Mouse (Mus musculus) heart, postnatal 10 days (tissue): ENCODE results near the gene Nmur1. TPM values are rescaled to one million over a fixed set of nuclear protein-coding genes. Genes with fewer than 3 reads are reported as not detected.

ENCODE experiments used
- DNase-seq, 2 experiments: peaks; one replicate each; pipeline ENCODE4 v3.0.0; 2021
- intact Hi-C: fragments of 180-260 bp; cut with DNase I; formaldehyde crosslinking; loops from one replicate; pipeline ENCODE4 v1.15.1; 2025
- total RNA-seq, 2 experiments: library from RNA; stranded (reverse); gene quantifications; 2 replicates each; pipeline ENCODE4 v1.2.3; 2021

Nmur1 gene
- total RNA-seq, 2 experiments from 2014 or later = not detected

DNA sequence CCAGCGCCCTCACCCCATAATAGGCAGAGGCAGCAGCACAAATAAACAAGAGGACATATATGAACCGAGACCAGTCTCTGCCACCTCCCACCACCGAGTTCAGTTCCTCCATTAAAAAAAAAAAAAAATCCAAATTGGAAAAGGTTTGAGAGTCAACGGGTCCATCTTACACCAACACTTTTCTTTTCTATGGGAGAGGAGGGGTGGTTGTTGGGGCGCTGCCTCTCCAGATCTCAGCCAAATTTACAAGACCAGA is 15.6 kb upstream of the Nmur1 start:
- intact Hi-C loops = no loop called here
- DNase-seq = peak in 1 of 2 experiments; percentile 70

DNA sequence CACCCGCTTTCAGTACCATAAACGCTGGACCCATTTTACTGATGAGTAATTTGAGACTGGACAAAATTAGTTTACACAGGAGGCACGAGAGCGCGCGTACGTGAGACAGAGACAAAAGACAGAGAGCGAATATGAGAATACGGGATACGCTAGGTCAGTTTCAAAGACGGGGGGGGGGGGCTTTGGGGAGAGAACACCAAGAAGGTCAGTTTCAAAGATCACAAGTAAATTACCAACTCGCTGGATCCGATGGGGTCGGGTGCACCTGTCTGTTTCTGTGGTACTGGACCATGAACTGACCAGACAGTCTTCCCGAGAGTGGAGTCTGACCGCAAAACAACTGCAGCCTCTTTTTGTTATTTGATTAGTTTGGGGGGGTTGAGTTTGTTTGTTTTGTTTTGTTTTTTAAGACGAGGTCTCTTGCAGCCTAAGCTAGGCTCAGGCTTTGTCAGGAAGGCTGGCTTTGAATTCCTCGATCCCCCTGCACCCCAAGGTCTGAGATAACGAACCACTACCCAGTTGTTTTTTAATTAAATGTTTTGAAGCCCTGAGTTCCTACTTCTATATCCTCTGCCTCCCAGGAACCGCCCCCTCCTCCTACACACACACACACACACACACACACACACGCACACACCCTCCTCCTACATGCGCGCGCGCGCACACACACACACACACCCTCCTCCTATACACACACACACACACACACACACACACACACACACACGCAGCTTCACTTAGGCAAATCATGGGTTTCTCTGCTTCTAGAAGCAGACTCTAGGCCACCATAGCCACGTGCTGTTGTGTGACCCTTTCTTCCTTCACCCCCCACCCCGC is 15.1 kb upstream of the Nmur1 start:
- intact Hi-C loops = loop anchor here (1.0 kb wide), 3 partner anchors 31 to 88 kb away; no protein-coding TSS in a partner anchor
- peak; percentile 63 to 75 for DNase-seq

DNA sequence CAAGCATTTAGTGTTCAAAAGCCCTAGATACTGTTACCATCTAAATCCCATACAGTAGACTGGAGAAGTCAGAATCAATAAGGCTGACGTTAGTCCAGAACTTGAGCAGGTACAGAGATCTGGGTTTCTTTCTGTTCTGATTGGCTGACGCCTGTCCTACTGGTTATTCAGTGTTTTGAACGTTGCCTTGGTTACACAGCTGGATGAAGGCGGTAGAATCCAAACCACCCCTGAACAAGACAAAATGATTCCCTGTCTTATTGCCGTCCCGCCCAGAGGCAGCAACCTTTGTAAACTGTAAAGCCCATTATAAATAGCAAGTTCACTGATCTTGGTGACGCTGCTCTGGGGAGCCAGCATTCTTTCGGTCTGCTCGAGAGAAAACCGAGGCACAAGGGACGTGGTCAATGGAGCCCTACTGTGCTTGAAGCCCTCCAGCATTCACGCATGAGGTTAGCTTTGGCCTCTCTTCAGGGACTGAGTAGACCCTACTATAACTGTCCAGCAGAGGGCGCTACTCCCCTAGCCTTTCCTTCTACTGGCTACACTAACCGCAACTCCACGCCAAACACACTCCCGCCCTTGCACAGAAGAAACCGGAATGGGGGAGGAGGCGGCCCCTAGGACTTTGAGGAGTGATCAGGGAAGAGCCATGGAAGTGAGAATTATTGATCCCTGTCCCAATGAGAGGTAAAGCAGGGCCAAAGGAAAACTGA is 14.3 kb upstream of the Nmur1 start:
- intact Hi-C loops = loop anchor here (1.0 kb wide), 3 partner anchors 32 to 89 kb away; no protein-coding TSS in a partner anchor
- peak; percentile 96 to 98 for DNase-seq

DNA sequence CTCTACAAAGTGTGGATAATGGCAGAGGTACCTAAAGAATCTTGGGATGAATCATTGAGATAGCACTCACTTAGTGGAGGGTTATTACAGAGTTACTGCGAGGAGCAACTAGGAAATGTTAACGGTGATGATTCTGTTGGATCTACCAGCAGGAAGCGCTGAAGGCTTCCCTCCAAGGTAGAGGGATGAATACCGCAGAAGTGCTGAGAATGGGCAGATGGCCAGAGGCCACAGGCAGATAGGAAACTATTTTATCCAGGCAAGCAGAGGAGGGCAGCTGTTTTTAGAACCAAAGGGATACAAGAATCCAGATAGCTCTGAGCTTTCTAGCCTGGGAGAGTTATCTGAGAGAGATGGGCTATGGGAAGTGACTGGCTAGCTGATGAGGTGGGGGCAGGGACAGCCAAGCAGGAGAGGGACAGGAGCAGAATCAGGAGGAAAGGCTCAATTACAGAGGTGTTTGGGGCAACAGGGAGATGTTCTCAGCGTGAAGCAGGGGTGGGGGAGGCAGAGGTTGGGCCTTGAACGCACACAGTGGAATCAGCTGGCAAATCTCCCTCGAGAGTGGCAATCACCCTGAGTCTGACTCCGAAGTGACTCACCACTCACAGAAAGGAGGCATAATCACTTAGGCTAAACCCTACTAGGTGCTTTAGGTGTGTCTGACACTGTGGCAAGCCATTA is 13.6 kb upstream of the Nmur1 start:
- intact Hi-C loops = loop anchor here (1.0 kb wide), 3 partner anchors 33 to 90 kb away; no protein-coding TSS in a partner anchor
- DNase-seq = peak; percentile 32 to 46

DNA sequence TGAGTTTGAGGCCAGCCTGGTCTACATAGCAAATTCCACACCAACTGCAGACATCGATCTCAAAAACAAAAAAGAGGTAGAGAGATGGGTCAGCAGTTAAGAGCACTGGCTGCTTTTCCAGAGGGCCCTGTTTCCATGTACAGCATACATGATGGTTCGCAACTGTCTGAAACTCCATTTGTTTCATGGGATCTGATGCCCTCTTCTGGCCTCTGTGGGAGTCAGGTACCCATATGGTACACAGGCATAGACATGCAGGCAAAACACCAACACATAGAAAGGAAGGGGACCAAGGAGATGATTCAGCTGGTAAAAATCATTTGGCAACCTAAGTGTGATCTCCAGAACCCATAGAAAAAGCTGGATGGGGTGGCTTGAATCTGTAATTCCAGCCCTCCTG is 12.5 kb upstream of the Nmur1 start:
- intact Hi-C loops = no loop called here
- peak in 1 of 2 experiments; percentile 43 for DNase-seq

DNA sequence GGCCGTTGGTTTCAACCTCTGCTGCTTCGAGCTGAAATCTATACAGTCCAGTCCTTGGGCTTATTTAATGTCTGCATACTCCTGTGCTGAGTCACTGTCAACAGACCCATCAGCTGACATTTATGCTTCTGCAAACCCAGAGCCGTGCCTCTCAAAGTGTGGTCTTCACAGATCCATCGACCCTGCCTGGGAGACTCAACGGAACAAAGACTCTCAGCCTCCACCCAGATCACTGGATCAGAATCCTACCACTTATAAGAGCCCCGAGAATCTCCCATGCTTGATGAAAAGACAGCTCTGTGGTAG is 11.9 kb upstream of the Nmur1 start:
- DNase-seq = peak in 1 of 2 experiments; percentile 10
- intact Hi-C loops = no loop called here

DNA sequence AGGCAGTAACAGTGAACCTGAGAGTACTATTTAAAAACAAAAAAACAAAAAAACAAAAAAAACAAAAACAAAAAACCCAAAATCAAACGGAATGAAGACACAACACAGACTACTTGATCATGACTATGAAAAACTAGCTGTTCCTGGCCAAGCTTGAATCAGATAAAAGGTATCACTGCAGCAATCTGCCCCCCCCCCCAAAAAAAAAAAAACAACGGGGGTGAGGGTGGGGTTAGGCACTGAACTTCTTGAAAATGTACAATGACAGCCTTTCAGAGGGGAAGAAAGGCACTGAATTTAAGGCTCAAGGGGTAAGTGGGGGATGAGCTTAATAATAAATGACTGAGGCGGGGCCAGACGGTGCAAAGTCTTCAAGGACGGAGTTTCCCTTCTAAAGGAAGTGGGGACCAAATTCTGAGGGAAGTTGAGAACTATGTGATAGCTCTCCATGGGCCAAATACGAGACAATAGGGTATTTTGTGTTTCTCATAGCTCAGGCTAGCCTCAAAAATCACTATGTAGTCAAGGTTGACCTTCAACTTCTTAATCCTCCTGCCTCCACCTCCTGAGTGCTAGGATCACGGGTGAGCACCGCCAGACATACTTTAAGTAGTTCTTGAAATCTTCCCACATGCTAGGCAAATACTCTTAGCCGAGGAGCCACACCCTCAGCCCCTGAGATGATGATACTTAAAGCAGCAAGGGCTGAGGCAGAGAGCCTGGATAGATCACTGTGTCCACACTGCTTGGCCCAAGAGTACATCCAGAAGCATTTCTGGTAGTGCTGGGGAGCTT is 11.4 kb upstream of the Nmur1 start:
- no peak for DNase-seq
- intact Hi-C loops = no loop called here

DNA sequence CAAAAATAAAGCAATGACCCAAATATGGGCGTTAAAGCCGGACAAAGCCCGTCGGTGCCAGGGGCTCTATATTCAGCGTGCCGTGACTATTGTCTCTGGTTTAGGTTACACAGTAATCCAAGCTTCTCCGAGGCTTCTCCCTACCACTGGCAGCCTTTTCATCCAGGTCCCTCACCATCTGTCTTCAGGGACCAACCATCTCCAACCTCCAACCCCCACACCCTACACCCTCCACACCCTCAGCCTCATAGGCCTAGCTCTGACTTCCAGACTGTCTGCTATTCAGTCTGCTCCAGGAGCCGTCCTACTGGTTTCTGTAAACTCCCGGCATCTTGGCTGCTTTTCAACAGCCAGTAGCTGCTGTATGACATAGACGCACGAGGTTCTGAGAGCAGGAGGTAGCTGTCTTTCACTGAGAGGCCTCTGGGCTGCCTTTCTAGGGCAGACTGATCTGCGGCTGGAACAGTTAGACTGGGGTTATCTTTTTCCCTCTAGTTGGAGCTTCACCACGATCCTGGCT is 9.3 kb upstream of the Nmur1 start:
- intact Hi-C loops = no loop called here
- peak; percentile 83 to 86 for DNase-seq

DNA sequence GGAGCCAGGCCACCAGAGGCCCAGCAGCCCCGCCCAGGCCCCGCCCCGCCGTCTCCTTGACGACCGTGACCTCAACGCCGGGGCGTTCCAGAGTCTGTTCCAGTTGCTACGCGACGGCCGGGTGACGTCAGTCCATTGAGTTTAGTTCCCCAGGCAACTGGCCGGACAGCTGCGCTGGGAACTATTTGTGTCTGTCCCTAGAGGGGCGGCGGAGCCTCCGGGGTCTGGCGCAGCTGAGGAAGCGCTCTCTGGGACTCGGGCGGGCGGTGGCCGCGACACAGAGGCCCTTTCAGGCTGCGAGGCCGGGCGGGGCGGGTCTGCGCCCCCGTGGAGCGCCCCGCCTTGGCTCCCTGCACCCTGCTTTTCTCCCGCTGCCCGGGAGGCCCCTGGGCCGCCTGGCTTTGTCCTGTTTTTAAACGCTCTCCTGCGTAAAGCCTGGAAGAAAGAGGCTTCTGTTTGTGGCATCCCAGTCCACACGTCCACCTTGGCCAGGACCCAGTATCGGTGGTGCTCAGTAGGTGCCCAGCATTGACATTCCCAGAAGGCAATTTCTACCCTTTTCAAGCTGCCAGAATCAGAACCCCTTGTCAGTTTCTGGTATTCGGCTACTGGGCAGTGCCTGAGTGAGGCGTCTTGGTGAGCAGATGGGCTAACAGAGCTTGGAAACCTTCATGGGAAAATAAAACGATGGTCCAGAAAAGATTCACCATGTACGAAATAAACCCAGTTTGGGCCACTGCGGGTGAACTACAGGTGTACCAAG is 8.6 kb upstream of the Nmur1 start:
- intact Hi-C loops = no loop called here
- DNase-seq = peak; percentile 99 to 100

DNA sequence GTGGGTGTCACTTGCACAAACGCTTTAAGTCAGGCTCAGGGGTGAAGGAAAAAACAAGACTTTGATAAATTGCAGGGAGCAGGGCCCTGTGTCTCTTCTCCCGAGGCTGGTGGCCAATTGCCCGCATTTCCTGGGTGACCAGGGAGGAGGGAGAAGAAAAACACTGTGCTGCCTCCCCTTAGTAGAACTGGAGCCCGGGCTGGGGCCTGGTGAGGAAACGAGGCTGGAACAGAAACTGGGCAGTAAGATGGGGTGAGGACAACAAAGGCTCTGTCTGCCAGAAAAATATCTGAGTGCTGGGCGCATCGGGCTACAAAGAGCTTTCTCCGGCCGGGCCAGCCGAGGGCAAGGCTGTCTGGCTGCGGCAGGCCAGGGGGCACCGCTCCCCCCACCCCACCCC is 8.0 kb upstream of the Nmur1 start:
- intact Hi-C loops = no loop called here
- DNase-seq = peak in 1 of 2 experiments; percentile 80

DNA sequence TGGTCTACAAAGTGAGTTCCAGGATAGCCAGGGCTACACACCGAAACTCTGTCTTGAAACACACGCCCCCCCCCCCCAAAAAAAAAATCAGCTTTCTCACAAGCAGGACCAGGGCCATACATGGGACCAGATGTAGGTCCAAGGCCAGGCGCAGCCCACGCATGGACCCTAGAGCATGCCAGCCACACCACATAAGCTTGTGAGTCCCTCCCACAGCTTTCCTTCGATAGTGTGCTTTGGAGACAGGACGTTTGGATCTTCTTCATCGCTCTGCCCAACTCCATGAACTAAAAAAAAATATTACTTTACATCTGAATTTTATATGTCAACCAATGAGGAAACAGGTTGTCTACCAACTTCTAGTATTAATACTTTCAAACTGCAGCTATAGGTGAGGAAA is 7.3 kb upstream of the Nmur1 start:
- no peak for DNase-seq
- intact Hi-C loops = no loop called here

DNA sequence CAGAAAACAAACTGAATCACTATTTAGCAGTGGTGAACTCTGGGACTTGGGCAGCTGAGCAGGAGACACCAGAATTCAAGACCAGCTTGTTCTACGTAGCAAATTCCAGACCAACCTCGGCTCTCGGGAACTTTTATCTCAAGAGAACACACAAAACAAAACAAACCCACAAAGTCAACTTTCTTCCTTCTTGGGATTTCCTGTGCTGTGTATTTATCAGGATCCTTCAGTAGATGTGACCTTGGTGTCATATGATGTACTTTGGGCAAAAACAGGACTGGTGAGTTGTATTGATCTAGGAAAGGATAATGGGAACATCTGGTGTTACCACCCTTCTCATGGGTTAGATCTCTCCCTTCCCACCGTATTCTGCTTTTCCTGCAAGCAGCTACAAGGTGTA is 6.8 kb upstream of the Nmur1 start:
- intact Hi-C loops = no loop called here
- no peak for DNase-seq

DNA sequence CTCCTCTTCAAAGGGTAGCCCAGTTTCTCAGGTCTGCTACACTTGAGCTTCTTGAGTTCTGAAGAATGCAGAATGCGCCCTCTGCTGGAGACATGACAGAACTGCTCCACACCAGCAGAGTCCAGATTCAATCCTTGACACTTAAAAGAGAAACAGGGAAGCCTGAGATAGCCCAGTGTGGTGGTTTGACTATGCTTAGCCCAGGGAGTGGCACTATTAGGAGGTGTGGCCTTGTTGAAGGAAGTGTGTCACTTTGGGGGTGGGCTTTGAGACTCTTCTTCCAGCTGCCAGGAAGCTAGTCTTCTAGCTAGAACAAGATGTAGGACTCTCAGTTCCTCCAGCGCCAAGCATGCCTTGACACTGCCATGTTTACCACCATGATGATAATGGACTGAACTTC is 4.0 kb upstream of the Nmur1 start:
- intact Hi-C loops = loop anchor here (1.0 to 2.0 kb wide), 3 partner anchors 14 to 58 kb away; no protein-coding TSS in a partner anchor
- DNase-seq = peak; percentile 84 to 89

DNA sequence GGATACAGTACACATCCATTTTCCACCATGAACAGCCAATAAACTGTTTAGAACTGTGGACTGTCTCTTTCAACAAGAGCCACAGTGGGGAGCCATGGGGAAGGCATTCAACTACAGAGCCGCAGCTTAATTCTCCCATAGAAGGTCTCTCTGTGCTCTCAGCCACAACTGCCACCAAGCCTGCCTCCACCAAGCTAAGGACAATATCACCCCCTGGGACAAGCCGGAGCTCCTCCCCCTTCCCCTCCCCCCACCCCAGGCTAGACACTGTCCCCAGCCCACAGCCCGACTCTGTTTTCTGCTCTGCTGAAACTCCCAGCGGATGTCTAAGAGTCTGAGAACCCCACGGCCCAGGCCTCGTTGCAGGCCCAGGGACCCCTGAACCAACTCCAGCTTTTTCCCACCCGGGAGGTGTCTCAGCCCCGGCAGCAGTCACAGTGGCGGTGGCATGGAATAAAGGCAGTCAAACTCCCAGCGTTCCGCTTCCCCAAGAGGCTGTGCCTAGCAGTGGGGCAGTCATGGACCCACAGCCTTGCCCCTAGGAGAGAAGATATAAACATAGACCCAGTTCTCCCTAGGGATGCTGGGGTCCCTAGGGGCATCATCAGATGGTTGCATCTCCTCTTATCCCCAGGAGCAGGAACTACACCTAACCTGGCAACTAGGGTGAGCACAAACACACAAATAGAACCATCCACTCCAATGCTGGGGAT is 1.0 kb downstream of the Nmur1 start:
- intact Hi-C loops = no loop called here
- DNase-seq = no peak

DNA sequence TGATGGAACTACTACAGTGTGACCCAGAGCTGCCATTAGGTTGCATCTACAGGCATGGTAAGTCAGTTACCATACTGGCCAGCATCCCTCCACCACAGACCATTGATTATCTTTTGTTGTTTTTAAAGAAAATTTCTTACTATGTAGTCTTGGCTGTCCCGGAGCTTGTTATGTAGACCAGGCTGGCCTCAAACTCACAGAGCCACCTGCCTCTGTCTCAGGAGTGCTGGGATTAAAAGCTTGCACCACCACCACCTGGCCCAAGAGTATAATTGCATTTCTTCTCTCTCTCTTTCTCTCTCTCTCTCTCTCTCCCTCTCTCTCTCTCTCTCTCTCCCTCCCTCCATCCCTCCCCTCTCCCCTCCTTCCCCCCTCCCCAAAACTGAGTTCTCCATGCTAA is 1.7 kb downstream of the Nmur1 start:
- no peak for DNase-seq
- intact Hi-C loops = no loop called here

DNA sequence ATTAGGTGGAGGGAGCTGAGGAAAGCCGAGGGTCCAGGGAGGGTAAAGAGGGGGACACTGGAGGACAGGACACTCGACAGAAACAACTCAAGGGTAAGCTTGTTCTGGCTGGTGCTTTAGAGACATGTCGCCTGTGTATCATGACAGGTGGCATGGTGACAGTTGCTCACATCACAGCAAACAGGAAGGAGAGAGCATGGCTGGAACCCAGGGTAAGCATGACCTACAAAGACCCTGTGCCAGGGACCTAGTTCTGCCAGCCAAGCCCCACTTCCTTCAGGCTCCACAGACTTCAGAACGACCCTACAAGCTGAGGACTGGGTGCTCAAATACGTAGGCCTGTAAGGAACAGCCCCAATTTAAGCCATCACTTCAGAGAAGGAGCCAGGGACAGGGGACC is 2.1 kb downstream of the Nmur1 start:
- DNase-seq = no peak
- intact Hi-C loops = no loop called here

DNA sequence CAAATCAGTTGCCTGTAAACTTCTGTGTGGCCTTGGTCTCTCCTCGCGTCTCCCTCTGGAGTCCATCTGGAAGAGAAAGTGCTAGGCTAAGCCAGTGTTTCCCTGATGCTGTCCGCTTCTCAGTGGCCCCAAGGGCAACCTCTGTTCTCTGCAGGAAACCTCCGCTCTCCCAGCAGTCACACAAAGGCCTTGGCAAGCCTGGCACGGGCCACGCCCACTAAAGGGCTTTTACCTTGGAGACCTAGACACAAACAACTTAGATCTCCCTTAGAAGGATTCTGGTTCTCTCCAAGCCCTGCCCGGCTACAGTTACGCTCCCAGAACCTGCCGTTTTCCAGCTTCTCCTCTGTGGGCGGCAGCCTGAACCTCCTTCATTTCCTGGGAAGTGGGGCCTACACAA is 5.0 kb downstream of the Nmur1 start:
- intact Hi-C loops = no loop called here
- peak in 1 of 2 experiments; percentile 50 for DNase-seq

DNA sequence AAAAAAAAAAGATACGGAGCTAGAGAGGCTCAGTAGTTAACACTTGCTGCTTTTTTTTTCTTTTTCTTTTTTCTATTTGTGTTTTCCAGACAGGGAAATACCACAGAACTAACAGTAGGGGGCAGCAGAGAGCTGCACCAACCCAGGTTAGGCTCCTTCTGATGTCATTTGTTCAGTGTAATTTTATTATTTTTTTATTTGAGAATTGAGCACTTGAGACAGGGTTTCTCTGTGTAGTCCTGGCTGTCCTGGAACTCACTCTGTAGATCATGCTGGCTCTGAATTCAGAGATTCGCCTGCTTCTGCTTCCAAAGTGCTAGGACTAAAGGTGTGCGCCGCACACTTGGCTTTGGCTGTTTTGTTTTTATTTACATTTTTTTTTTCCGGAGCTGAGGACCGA is 9.7 kb downstream of the Nmur1 start:
- peak in 1 of 2 experiments; percentile 53 for DNase-seq
- intact Hi-C loops = loop anchor here (1.0 kb wide), 1 partner anchor 14 kb away; no protein-coding TSS in a partner anchor

DNA sequence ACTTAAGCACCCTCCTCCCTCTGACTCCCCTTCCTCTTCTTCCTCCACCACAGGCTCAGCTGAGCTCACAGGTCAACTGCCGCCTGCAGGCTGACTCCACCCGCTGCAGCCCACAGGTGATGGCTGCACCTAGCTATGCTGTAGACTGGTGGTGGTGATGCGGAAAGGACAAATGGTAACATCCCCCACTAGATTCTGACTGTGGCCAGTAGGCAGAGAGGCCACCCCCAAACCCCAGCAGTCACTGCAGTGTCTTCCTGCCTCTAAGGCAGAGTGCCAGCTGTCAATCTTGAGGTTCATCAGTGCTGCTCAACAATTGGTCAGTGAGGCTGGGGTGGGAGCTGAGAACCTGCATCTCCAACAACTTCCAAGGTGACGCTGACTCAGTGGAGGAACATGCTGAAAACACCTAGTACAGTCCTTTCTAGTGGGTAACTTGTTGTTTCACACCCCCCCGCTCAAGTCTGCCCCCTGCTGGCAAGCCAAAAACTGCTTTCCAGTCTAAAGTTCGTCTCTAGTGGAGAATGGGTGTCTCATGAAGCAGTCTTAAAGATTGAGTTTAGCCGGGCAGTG is 10.3 kb downstream of the Nmur1 start:
- peak in 1 of 2 experiments; percentile 52 for DNase-seq
- intact Hi-C loops = loop anchor here (1.0 kb wide), 1 partner anchor 15 kb away; no protein-coding TSS in a partner anchor
